Mouse (Mus musculus): ENCODE results near the gene Ap1g1.

- TF ChIP-seq CTCF (conservative IDR thresholded peaks at IDR 0.05; ENCODE audit: low read length) (no peak), NANOG (IDR thresholded peaks at IDR 0.05; ENCODE audit: borderline replicate concordance, low read length) (peak; percentile 60; the same call in 1 of the 2 replicates)
Measured at GRCm38 (mm10) chr8:109885294-109885693, 106.9 kb downstream of the Ap1g1 start.

Data from E14TG2a.4 (cell line).